Mouse (Mus musculus): ENCODE measurements around the gene Incenp. TPM values are rescaled to one million over a fixed set of nuclear protein-coding genes. Genes with fewer than 3 reads are reported as not detected.

Incenp gene
- total and polyA plus RNA-seq, 3 experiments, result 91.0 to 216 TPM; not detected in 1

- H3K9me3 ChIP-seq (replicated peaks; ENCODE audit: insufficient read depth, low read length), result no peaks in the 10 kb centered on the region
- no peaks in the 10 kb centered on the region for H3K27me3 ChIP-seq (ENCODE audit: control insufficient read depth in 1 of 2, insufficient read depth in 2 of 2, low read length in 2 of 2)
- H3K79me2 ChIP-seq (ENCODE audit: control insufficient read depth, insufficient read depth, low read length, poor library complexity), result no peaks in the 10 kb centered on the region
- peaks cover 0 to 6% of the 10 kb centered on the region in 2 experiments; a peak in 2 of 4 replicates for H3K36me3 ChIP-seq (ENCODE audit: control insufficient read depth in 1 of 2, insufficient read depth in 2 of 2, low read length in 2 of 2)
- peaks cover 0 to 2% of the 10 kb centered on the region in 2 experiments; a peak in 1 of 4 replicates for H3K4me1 ChIP-seq (ENCODE audit: control insufficient read depth in 1 of 2, insufficient read depth in 2 of 2, low read length in 2 of 2)
- no peak overlapping the region for H3K4me3 ChIP-seq (ENCODE audit: control insufficient read depth in 1 of 2, insufficient read depth in 1 of 2, low read depth in 2 of 2, low read length in 2 of 2)
- DNase-seq (ENCODE audit: low read depth, low spot score), result peak; percentile 81
- H3K9ac ChIP-seq (ENCODE audit: control insufficient read depth, low read depth, low read length, poor library complexity, severe bottlenecking), result no peak overlapping the region
- H3K27ac ChIP-seq (ENCODE audit: control insufficient read depth, low read depth, low read length), result no peak overlapping the region
- TF ChIP-seq TBP (IDR thresholded peaks at IDR 0.05; ENCODE audit: low read depth, low read length) (0 out of 2 replicates have a peak, but pooled peaks have one; percentile 20), MYC (IDR thresholded peaks at IDR 0.05; ENCODE audit: low read depth, low read length) (peak; percentile 96), KAT2A (conservative IDR thresholded peaks at IDR 0.05; ENCODE audit: low read depth, low read length) (no peak), USF1 (IDR thresholded peaks at IDR 0.05; ENCODE audit: low read depth, low read length) (no peak), TCF12 (IDR thresholded peaks at IDR 0.05; ENCODE audit: low read depth, low read length) (no peak), MEF2A (IDR thresholded peaks at IDR 0.05; ENCODE audit: extremely low read depth, insufficient replicate concordance, low read depth, low read length, poor library complexity, severe bottlenecking) (no peak), MAFK (IDR thresholded peaks at IDR 0.05; ENCODE audit: borderline replicate concordance, low read depth, low read length) (no peak), RCOR1 (IDR thresholded peaks at IDR 0.05; ENCODE audit: low read depth, low read length) (peak; percentile 98), POLR2A (IDR thresholded peaks at IDR 0.05; ENCODE audit: control insufficient read depth in 1 of 2, insufficient read depth in 1 of 2, low read depth in 1 of 2, low read length in 2 of 2, poor library complexity in 1 of 2) (no peak), GATA1 (IDR thresholded peaks at IDR 0.05; ENCODE audit: low read depth, low read length) (peak; percentile 76), ZMIZ1 (IDR thresholded peaks at IDR 0.05; ENCODE audit: low read depth, low read length) (no peak), CHD2 (IDR thresholded peaks at IDR 0.05; ENCODE audit: low read length) (no peak), NRF1 (IDR thresholded peaks at IDR 0.05; ENCODE audit: insufficient read depth, low read depth, low read length, poor library complexity, severe bottlenecking) (no peak), JUND (IDR thresholded peaks at IDR 0.05; ENCODE audit: low read depth, low read length) (no peak), CHD1 (IDR thresholded peaks at IDR 0.05; ENCODE audit: low read depth, low read length) (no peak), NELFE (IDR thresholded peaks at IDR 0.05; ENCODE audit: low read depth, low read length) (no peak), MXI1 (IDR thresholded peaks at IDR 0.05; ENCODE audit: low read depth, low read length) (peak; percentile 86), ZC3H11A (IDR thresholded peaks at IDR 0.05; ENCODE audit: low read depth, low read length) (0 out of 2 replicates have a peak, but pooled peaks have one; percentile 21), BHLHE40 (IDR thresholded peaks at IDR 0.05; ENCODE audit: borderline replicate concordance, low read depth, low read length) (peak; percentile 58; the same call in 1 of the 2 replicates), ELF1 (IDR thresholded peaks at IDR 0.05; ENCODE audit: low read depth, low read length) (peak; percentile 41; the same call in 1 of the 2 replicates), MAZ (IDR thresholded peaks at IDR 0.05; ENCODE audit: low read depth, low read length) (0 out of 2 replicates have a peak, but pooled peaks have one; percentile 46), UBTF (IDR thresholded peaks at IDR 0.05; ENCODE audit: borderline replicate concordance, insufficient read depth, low read depth, low read length) (no peak), ZNF384 (IDR thresholded peaks at IDR 0.05; ENCODE audit: low read depth, low read length) (no peak), HCFC1 (IDR thresholded peaks at IDR 0.05; ENCODE audit: low read depth, low read length) (no peak), ETS1 (IDR thresholded peaks at IDR 0.05; ENCODE audit: low read depth, low read length) (peak; percentile 66; the same call in 1 of the 2 replicates), SMC3 (IDR thresholded peaks at IDR 0.05; ENCODE audit: low read depth, low read length) (peak; percentile 31), RAD21 (IDR thresholded peaks at IDR 0.05; ENCODE audit: low read depth, low read length) (no peak), SIN3A (IDR thresholded peaks at IDR 0.05; ENCODE audit: low read length) (peak; percentile 78), ZKSCAN1 (IDR thresholded peaks at IDR 0.05; ENCODE audit: low read depth, low read length) (no peak), CTCF (IDR thresholded peaks at IDR 0.05 in 2 of 3, conservative IDR thresholded peaks at IDR 0.05 in 1 of 3; ENCODE audit: control insufficient read depth in 1 of 3, insufficient read depth in 1 of 3, low read depth in 2 of 3, low read length in 3 of 3, poor library complexity in 1 of 3, severe bottlenecking in 1 of 3) (no peak), GABPA (IDR thresholded peaks at IDR 0.05; ENCODE audit: low read depth, low read length) (no peak), MAX (IDR thresholded peaks at IDR 0.05; ENCODE audit: low read length) (peak; percentile 90), USF2 (IDR thresholded peaks at IDR 0.05; ENCODE audit: borderline replicate concordance in 1 of 2, insufficient read depth in 1 of 2, low read depth in 1 of 2, low read length in 2 of 2) (no peak), MYB (IDR thresholded peaks at IDR 0.05; ENCODE audit: low read depth, low read length) (no peak), POLR2AphosphoS2 (IDR thresholded peaks at IDR 0.05; ENCODE audit: low read length) (no peak), E2F4 (IDR thresholded peaks at IDR 0.05; ENCODE audit: borderline replicate concordance, low read depth, low read length) (no peak), POLR2AphosphoS5 (IDR thresholded peaks at IDR 0.05; ENCODE audit: borderline replicate concordance, low read depth, low read length) (no peak)
Observed at GRCm38 (mm10) chr19:9917727-9918126, 18.4 kb upstream of the Incenp start.
